Mouse (Mus musculus): ENCODE results near the gene Gstcd.

The Gstcd gene

DNA sequence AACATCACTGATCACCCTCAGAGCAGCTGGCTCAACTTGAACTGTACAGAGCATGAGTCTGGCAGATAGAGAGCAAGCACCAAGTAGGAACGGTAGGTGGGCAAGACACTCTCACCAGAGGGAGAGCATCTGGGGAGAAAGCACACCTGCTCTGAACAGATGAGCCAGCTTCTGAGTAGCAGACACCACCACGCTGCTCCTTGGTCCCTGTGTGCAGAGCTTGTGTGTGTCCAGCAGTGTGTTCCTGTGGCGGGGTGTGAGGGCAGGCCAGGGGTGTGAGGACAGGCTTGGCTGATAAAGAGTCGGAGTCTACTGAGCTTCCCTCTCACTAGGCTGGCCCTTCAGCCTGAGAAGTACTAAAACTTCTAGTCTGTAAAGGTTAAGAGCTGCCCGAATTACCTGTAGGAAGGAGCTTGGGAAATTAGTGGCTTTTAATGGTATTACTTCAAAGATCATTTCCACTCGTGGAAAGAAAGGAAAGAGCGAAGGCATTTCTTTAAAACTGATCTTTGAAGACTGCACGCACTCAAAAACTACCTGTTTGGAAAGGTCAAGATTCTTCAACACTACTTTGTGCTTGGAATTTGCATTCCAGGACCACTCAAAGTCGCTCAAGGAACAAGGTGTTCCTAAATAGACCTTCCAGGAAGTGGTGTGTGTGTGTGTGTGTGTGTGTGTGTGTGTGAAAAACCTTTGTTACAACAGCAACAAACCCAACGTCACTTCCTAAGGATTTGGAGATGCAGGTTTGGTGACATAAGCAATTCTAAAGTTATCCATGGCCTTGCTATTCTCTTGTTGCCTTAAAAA is 151.4 kb downstream of the Gstcd start:
- DNase-seq (ENCODE audit: low spot score): no peak

DNA sequence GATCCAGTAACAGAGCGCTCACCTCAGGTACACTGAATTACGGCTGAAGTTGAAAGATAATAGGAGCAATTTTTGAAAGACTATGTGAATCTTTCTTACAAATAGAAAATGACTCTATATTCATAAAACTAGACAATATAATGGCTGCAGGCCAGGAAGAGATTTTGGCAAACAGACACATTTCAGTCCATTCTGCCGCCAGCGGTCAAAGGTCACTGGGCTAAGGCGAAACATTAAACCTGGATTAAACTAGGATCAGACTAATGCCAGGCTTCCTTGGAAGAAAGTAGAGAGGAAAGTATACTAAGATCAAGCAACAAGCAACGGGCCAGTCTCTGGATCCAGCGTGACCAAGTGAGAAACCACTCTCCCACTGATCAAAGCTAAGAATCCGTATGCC is 152.8 kb downstream of the Gstcd start:
- no peak for DNase-seq (ENCODE audit: low spot score)

DNA sequence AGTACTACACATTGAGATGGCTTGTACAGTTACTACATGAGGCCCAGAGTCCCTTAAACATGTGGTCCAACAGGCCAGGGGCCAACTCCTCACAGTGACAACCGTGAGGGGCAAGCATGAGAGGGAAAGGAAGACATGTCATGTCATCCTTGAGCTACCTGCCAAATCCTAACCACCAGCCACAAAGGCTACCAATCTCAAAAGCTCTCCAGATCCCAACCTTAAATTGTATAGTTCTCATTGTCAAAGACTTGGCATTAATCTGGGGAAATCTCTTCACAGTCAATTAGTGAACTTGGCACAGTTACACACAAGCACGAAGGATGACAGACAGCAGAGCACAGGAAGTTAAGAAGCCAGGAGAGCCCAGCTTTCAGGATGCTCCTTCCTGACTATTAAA is 157.2 kb downstream of the Gstcd start:
- no peak for DNase-seq (ENCODE audit: low spot score)

Data from T-cell, adult 2 months (primary cell).